In the genomic region with DNA sequence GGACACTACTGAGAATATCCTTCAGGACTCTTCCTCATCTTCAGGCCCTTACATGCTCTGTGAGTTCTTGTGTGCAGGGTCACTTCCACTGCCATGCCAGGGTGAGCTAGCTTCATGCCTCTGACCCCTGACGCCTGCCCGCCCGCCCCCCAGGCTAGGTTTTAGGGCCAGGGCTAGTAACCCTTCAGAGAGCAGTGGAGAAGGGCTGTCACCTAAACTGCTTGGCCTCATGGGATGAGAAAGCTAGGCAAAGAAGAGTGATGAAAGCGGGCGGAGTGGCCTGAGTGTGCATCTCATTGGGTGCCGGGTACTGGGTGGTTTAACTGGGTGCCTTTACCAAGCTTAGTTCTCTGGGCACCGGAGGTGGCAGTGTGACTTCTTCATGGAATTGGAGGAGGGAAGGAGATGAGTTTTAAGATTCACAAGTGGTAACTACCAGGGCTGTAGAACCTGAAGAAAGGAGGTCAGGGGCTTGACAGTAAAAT, we compare ENCODE assay signal across 9 mouse cellular contexts. TPM values are rescaled to one million over a fixed set of nuclear protein-coding genes. Genes with fewer than 3 reads are reported as not detected.
A peak's percentile ranks its signal among the peaks of the same experiment; 100 is the strongest.
DNase-seq lines count a peak whose midpoint lies in the region; ATAC-seq and TF ChIP-seq lines count a peak whose summit lies in the region.
"Had no signal": no experiment of that assay in that cellular context is flagged by ENCODE, and none has a peak within 500 bp of the region (broad histone marks: within the 10 kb centered on the region; RNA-seq: fewer than 3 reads in every experiment).

No protein-coding gene starts in this region.

- peak overlapping the region; percentile 93 for H3K9ac ChIP-seq in heart, embryonic 12.5 days
- no peak overlapping the region for H3K9ac ChIP-seq in intestine, postnatal 0 days (ENCODE audit: low read depth, low read length)
- H3K9ac ChIP-seq in midbrain, postnatal 0 days (replicated peaks; ENCODE audit: low read length, poor library complexity, severe bottlenecking): no peak overlapping the region

- H3K4me2 ChIP-seq in heart, embryonic 12.5 days: peak overlapping the region; percentile 84
- H3K4me2 ChIP-seq in intestine, postnatal 0 days (replicated peaks; ENCODE audit: low read depth): peak overlapping the region; percentile 96
- peak overlapping the region; percentile 77 for H3K4me2 ChIP-seq in midbrain, postnatal 0 days (ENCODE audit: low read depth, low read length, poor library complexity, severe bottlenecking)

- H3K9me3 ChIP-seq in heart, embryonic 12.5 days (replicated peaks): no peaks in the 10 kb centered on the region
- no peaks in the 10 kb centered on the region for H3K9me3 ChIP-seq in forebrain, embryonic 10.5 days
- H3K9me3 ChIP-seq in intestine, postnatal 0 days (ENCODE audit: control insufficient read depth): no peaks in the 10 kb centered on the region
- no peaks in the 10 kb centered on the region for H3K9me3 ChIP-seq in midbrain, postnatal 0 days (ENCODE audit: low read length)

- H3K4me1 ChIP-seq in heart, embryonic 12.5 days (replicated peaks): peaks cover 45% of the 10 kb centered on the region
- peaks cover 58% of the 10 kb centered on the region for H3K4me1 ChIP-seq in forebrain, embryonic 10.5 days
- peaks cover 14% of the 10 kb centered on the region for H3K4me1 ChIP-seq in intestine, postnatal 0 days (replicated peaks; ENCODE audit: control insufficient read depth, insufficient read depth, low read length)
- H3K4me1 ChIP-seq in midbrain, postnatal 0 days (ENCODE audit: insufficient read depth, low read length): 0 out of 2 replicates have a peak, but pooled peaks cover 5% of the 10 kb centered on the region

- 86% methylated on average over 7 of the region's 7 CpGs for WGBS in heart, embryonic 12.5 days
- 88% methylated on average over 7 of the region's 7 CpGs for WGBS in forebrain, embryonic 10.5 days
- WGBS in intestine, postnatal 0 days: 67% methylated on average over 7 of the region's 7 CpGs
- WGBS in midbrain, postnatal 0 days: 87% methylated on average over 7 of the region's 7 CpGs

- ATAC-seq in heart, embryonic 12.5 days (ENCODE audit: insufficient number of reproducible peaks, low FRiP score): no peak
- ATAC-seq in intestine, postnatal 0 days: no peak
- no peak for ATAC-seq in midbrain, postnatal 0 days (ENCODE audit: low FRiP score)

- H3K36me3 ChIP-seq in heart, embryonic 12.5 days: peaks cover 34% of the 10 kb centered on the region
- peaks cover 53% of the 10 kb centered on the region for H3K36me3 ChIP-seq in forebrain, embryonic 10.5 days (replicated peaks)
- H3K36me3 ChIP-seq in intestine, postnatal 0 days (ENCODE audit: control insufficient read depth, insufficient read depth): peaks cover 18% of the 10 kb centered on the region; the same call in 1 of the 2 replicates
- peaks cover 5% of the 10 kb centered on the region; the same call in 1 of the 2 replicates for H3K36me3 ChIP-seq in midbrain, postnatal 0 days (ENCODE audit: insufficient read depth, low read length)

- no peak for TF ChIP-seq CTCF in intestine, postnatal 0 days (IDR thresholded peaks at IDR 0.05; ENCODE audit: low read depth)
- no peak for TF ChIP-seq CTCF in midbrain, postnatal 0 days (IDR thresholded peaks at IDR 0.05)
- TF ChIP-seq CTCF in gastrocnemius, adult 2 months (IDR thresholded peaks at IDR 0.05): no peak

- H3K27ac ChIP-seq in heart, embryonic 12.5 days (ENCODE audit: poor library complexity, severe bottlenecking): no peak overlapping the region
- H3K27ac ChIP-seq in forebrain, embryonic 10.5 days: peak overlapping the region; percentile 98
- no peak overlapping the region for H3K27ac ChIP-seq in intestine, postnatal 0 days (ENCODE audit: low read depth, low read length)
- H3K27ac ChIP-seq in midbrain, postnatal 0 days (ENCODE audit: low read depth, low read length): no peak overlapping the region
- H3K27ac ChIP-seq in gastrocnemius, adult 2 months: no peak overlapping the region

- intact Hi-C loops in heart, postnatal 36 days (cut with DNase I): no loop called here
- intact Hi-C loops in gastrocnemius, adult 2 months (cut with DNase I): loop anchor here (5.0 kb wide), 1 partner anchor 45 kb away; no protein-coding TSS in a partner anchor

- no peaks in the 10 kb centered on the region for H3K27me3 ChIP-seq in heart, embryonic 12.5 days (replicated peaks)
- no peaks in the 10 kb centered on the region for H3K27me3 ChIP-seq in forebrain, embryonic 10.5 days (ENCODE audit: poor library complexity, severe bottlenecking)
- H3K27me3 ChIP-seq in intestine, postnatal 0 days (replicated peaks; ENCODE audit: control insufficient read depth, insufficient read depth, low read length): no peaks in the 10 kb centered on the region
- H3K27me3 ChIP-seq in midbrain, postnatal 0 days (ENCODE audit: insufficient read depth, low read length): no peaks in the 10 kb centered on the region

- peak overlapping the region; percentile 90 for H3K4me3 ChIP-seq in heart, embryonic 12.5 days
- peak overlapping the region; percentile 98 for H3K4me3 ChIP-seq in forebrain, embryonic 10.5 days
- peak overlapping the region; percentile 64; the same call in 1 of the 2 replicates for H3K4me3 ChIP-seq in intestine, postnatal 0 days (ENCODE audit: low read depth, low read length)
- no peak overlapping the region for H3K4me3 ChIP-seq in midbrain, postnatal 0 days (ENCODE audit: low read depth, low read length)
- no peak overlapping the region for H3K4me3 ChIP-seq in gastrocnemius, adult 2 months

- no peak for DNase-seq in heart, postnatal 36 days
- no peak for DNase-seq in forebrain, embryonic 10.5 days (ENCODE audit: extremely low spot score, low spot score)
- DNase-seq in midbrain, postnatal 0 days (ENCODE audit: low spot score): no peak
- DNase-seq in gastrocnemius, adult 2 months: no peak
- no peak for DNase-seq in ovary, postnatal 14 days (ENCODE audit: low spot score)
- DNase-seq in layer of hippocampus, postnatal 36 days: no peak
- DNase-seq: left cerebral cortex, postnatal 4 days had no signal

RNA-seq across cellular contexts. Expression of gene Nt5dc2, which starts 1.7 kb away (rescaled TPM):
- polyA plus RNA-seq in heart, embryonic 12.5 days (2016; fragmentation: Nextera tagmentation; extraction: Ambion mirVana): 343 and 346 TPM in 2 replicates
- total RNA-seq in heart, postnatal 36 days (2021): 10 to 100 TPM; 19.5 to 19.9 TPM
- 558 and 609 TPM in 2 replicates for polyA plus RNA-seq in forebrain, embryonic 10.5 days (2016; fragmentation: Nextera tagmentation; extraction: Ambion mirVana)
- polyA plus RNA-seq in intestine, postnatal 0 days (2015; fragmentation: Nextera tagmentation; extraction: Ambion mirVana): 31.2 and 34.9 TPM in 2 replicates
- total RNA-seq in midbrain, postnatal 0 days (2014; rRNA removed): 132 and 171 TPM in 2 replicates
- 132 and 144 TPM in 2 replicates for polyA plus RNA-seq in midbrain, postnatal 0 days (2015; fragmentation: Nextera tagmentation; extraction: Ambion mirVana)
- total RNA-seq in gastrocnemius, adult 2 months (2021): 1 to 10 TPM; 1.2 to 1.7 TPM
- total RNA-seq in layer of hippocampus, postnatal 36 days (2021): 10 to 100 TPM; 12.4 to 13.6 TPM

RNA-seq across cellular contexts. Expression of gene Smim4, which starts 3.8 kb away (rescaled TPM):
- polyA plus RNA-seq in heart, embryonic 12.5 days (2016; fragmentation: Nextera tagmentation; extraction: Ambion mirVana): 62.6 and 68.6 TPM in 2 replicates
- 10 to 100 TPM; 64.8 to 72.2 TPM for total RNA-seq in heart, postnatal 36 days (2021)
- polyA plus RNA-seq in forebrain, embryonic 10.5 days (2016; fragmentation: Nextera tagmentation; extraction: Ambion mirVana): 58.3 and 58.8 TPM in 2 replicates
- 127 and 132 TPM in 2 replicates for polyA plus RNA-seq in intestine, postnatal 0 days (2015; fragmentation: Nextera tagmentation; extraction: Ambion mirVana)
- 3.2 and 4.3 TPM in 2 replicates for total RNA-seq in midbrain, postnatal 0 days (2014; rRNA removed)
- polyA plus RNA-seq in midbrain, postnatal 0 days (2015; fragmentation: Nextera tagmentation; extraction: Ambion mirVana): 41.6 and 47.5 TPM in 2 replicates
- 10 to 100 TPM; 33.4 to 36.1 TPM for total RNA-seq in gastrocnemius, adult 2 months (2021)
- 10 to 100 TPM; 24.6 to 27.7 TPM for total RNA-seq in layer of hippocampus, postnatal 36 days (2021)

RNA-seq across cellular contexts. Expression of gene Stab1, which starts 35.9 kb away (rescaled TPM):
- 48.3 and 56.7 TPM in 2 replicates for polyA plus RNA-seq in heart, embryonic 12.5 days (2016; fragmentation: Nextera tagmentation; extraction: Ambion mirVana)
- 10 to 100 TPM; 66.1 to 85.9 TPM for total RNA-seq in heart, postnatal 36 days (2021)
- 20.7 and 21.6 TPM in 2 replicates for polyA plus RNA-seq in forebrain, embryonic 10.5 days (2016; fragmentation: Nextera tagmentation; extraction: Ambion mirVana)
- polyA plus RNA-seq in intestine, postnatal 0 days (2015; fragmentation: Nextera tagmentation; extraction: Ambion mirVana): 20.6 and 23.1 TPM in 2 replicates
- 25.5 and 31.4 TPM in 2 replicates for total RNA-seq in midbrain, postnatal 0 days (2014; rRNA removed)
- polyA plus RNA-seq in midbrain, postnatal 0 days (2015; fragmentation: Nextera tagmentation; extraction: Ambion mirVana): 9.0 and 11.7 TPM in 2 replicates
- 10 to 100 TPM; 14.0 to 16.5 TPM for total RNA-seq in gastrocnemius, adult 2 months (2021)
- 10 to 100 TPM; 16.6 to 24.0 TPM for total RNA-seq in layer of hippocampus, postnatal 36 days (2021)

Comparison
In these comparisons a context has a peak if more than half of its experiments do, and no peak if none do; other contexts are left out.
1. H3K4me3 ChIP-seq: peak in heart, embryonic 12.5 days (single experiment), forebrain, embryonic 10.5 days (single experiment) and intestine, postnatal 0 days (single experiment); none in midbrain, postnatal 0 days (single experiment) and gastrocnemius, adult 2 months (single experiment).
2. RNA of gene Nt5dc2, which starts 1.7 kb away (total RNA-seq): 132 to 171 TPM in midbrain, postnatal 0 days, 19.5 to 19.9 TPM in heart, postnatal 36 days and 12.4 to 13.6 TPM in layer of hippocampus, postnatal 36 days; 1.2 to 1.7 TPM in gastrocnemius, adult 2 months; every median in the first group is over 4 times any median in the second.
3. Peak in every context shown above with its lines, with median percentiles within 50 percentile points of each other: H3K4me2 ChIP-seq.